Mouse (Mus musculus) intestine, postnatal 0 days (tissue): ENCODE results near the gene Nbas. TPM values are rescaled to one million over a fixed set of nuclear protein-coding genes. Genes with fewer than 3 reads are reported as not detected.

Experiments used
- ATAC-seq: fragments of 200-750 bp; cut with Nextera tagmentation; 2 replicates; pipeline ENCODE4 v1.8.0; 2017; ENCODE audit warnings: mild to moderate bottlenecking, moderate TSS enrichment, moderate library complexity
- H3K27ac ChIP-seq: fragments of 300-500 bp; sonication (generic); 2 replicates; pipeline ENCODE4 v1.5.1; 2014; ENCODE audit warnings: mild to moderate bottlenecking, low read depth, low read length, moderate library complexity
- H3K27me3 ChIP-seq: fragments of 300-500 bp; sonication (generic); replicated peaks from 2 replicates; pipeline ENCODE4 v1.6.1; 2014; ENCODE audit warnings: low read length, mixed read lengths; ENCODE audit not compliant: control insufficient read depth, insufficient read depth
- H3K36me3 ChIP-seq: fragments of 300-500 bp; sonication (generic); 2 replicates; pipeline ENCODE4 v1.6.1; 2014; ENCODE audit warnings: mild to moderate bottlenecking, moderate library complexity; ENCODE audit not compliant: control insufficient read depth, insufficient read depth
- H3K4me1 ChIP-seq: fragments of 300-500 bp; sonication (generic); replicated peaks from 2 replicates; pipeline ENCODE4 v1.6.1; 2014; ENCODE audit warnings: antibody characterized with exemption, low read length, mixed read lengths; ENCODE audit not compliant: control insufficient read depth, insufficient read depth
- H3K4me2 ChIP-seq: fragments of 300-500 bp; sonication (generic); replicated peaks from 2 replicates; pipeline ENCODE4 v1.6.1; 2014; ENCODE audit warnings: low read depth, mild to moderate bottlenecking, moderate library complexity
- H3K4me3 ChIP-seq: fragments of 300-500 bp; sonication (generic); 2 replicates; pipeline ENCODE4 v1.5.1; 2014; ENCODE audit warnings: low read depth, low read length
- H3K9ac ChIP-seq: fragments of 300-500 bp; sonication (generic); 2 replicates; pipeline ENCODE4 v1.6.1; 2014; ENCODE audit warnings: mild to moderate bottlenecking, low read depth, low read length
- H3K9me3 ChIP-seq: fragments of 300-500 bp; sonication (generic); 2 replicates; pipeline ENCODE4 v1.6.1; 2016; ENCODE audit warnings: mixed run types; ENCODE audit not compliant: control insufficient read depth
- CTCF ChIP-seq: sonication (generic); IDR thresholded peaks from 2 replicates; pipeline ENCODE4 v1.5.1; 2016; ENCODE audit warnings: low read depth, mild to moderate bottlenecking, control low read depth, antibody characterized with exemption, moderate library complexity
- WGBS: fragments of 180-500 bp; shearing (Covaris S2); extraction: QIAGEN DNeasy Blood & Tissue Kit; methylation state at CpG from one replicate; pipeline ENCODE4 v1.1.7; 2014; 5-methylcytosine and 5-hydroxymethylcytosine counted together
- polyA plus RNA-seq: library from polyadenylated mRNA; unstranded; fragments of >200 nt; fragmentation: Nextera tagmentation; extraction: Ambion mirVana; gene quantifications from 2 replicates; pipeline ENCODE4 v1.2.1, GENCODE M21; 2015

Gene Nbas
- polyA plus RNA-seq, 1 experiment from 2014 or later, result 13.9 TPM

- 90% methylated on average over 6 of the region's 6 CpGs for WGBS
- H3K27ac ChIP-seq, result no peak overlapping the region
- H3K9ac ChIP-seq, result no peak overlapping the region
- H3K9me3 ChIP-seq, result no peaks in the 10 kb centered on the region
- no peaks in the 10 kb centered on the region for H3K27me3 ChIP-seq
- TF ChIP-seq CTCF, result no peak
- no peaks in the 10 kb centered on the region for H3K4me1 ChIP-seq
- H3K4me3 ChIP-seq, result no peak overlapping the region
- no peak overlapping the region for H3K4me2 ChIP-seq
- no peak for ATAC-seq
- H3K36me3 ChIP-seq, result 0 out of 2 replicates have a peak, but pooled peaks cover 4% of the 10 kb centered on the region
Measured at GRCm38 (mm10) chr12:13462397-13462796, 193.5 kb downstream of the Nbas start.

GRCm38 (mm10) chr12:13465554-13465953, 196.6 kb downstream of the Nbas start:
- ATAC-seq, result no peak

GRCm38 (mm10) chr12:13474881-13475280, 205.9 kb downstream of the Nbas start:
- Histone ChIP-seq H3K36me3 (peaks cover 16% of the 10 kb centered on the region; the same call in 1 of the 2 replicates), H3K4me1 (no peaks in the 10 kb centered on the region), H3K9me3 (no peaks in the 10 kb centered on the region), H3K27ac (no peak overlapping the region), H3K4me3 (no peak overlapping the region), H3K9ac (no peak overlapping the region), H3K27me3 (no peaks in the 10 kb centered on the region), H3K4me2 (no peak overlapping the region)
- no peak for ATAC-seq
- WGBS, result 90% methylated on average over 2 of the region's 2 CpGs
- no peak for TF ChIP-seq CTCF

More at GRCm38 (mm10) chr12:13465554-13465953, 196.6 kb downstream of the Nbas start:
- no peak overlapping the region for H3K4me2 ChIP-seq
- no peak overlapping the region for H3K9ac ChIP-seq
- H3K4me1 ChIP-seq, result no peaks in the 10 kb centered on the region
- TF ChIP-seq CTCF, result no peak
- 0 out of 2 replicates have a peak, but pooled peaks cover 3% of the 10 kb centered on the region for H3K36me3 ChIP-seq
- H3K4me3 ChIP-seq, result no peak overlapping the region
- WGBS, result 90% methylated on average over 2 of the region's 2 CpGs
- no peaks in the 10 kb centered on the region for H3K27me3 ChIP-seq
- H3K9me3 ChIP-seq, result no peaks in the 10 kb centered on the region
- no peak overlapping the region for H3K27ac ChIP-seq

- Histone ChIP-seq H3K27me3 (no peaks in the 10 kb centered on the region), H3K4me1 (no peaks in the 10 kb centered on the region), H3K9me3 (no peaks in the 10 kb centered on the region), H3K36me3 (peaks cover 26% of the 10 kb centered on the region), H3K27ac (no peak overlapping the region), H3K4me2 (no peak overlapping the region), H3K9ac (no peak overlapping the region), H3K4me3 (no peak overlapping the region)
- TF ChIP-seq CTCF, result no peak
- WGBS, result 80% methylated on average over 7 of the region's 7 CpGs
- ATAC-seq, result no peak
Measured at GRCm38 (mm10) chr12:13479163-13479562, 210.2 kb downstream of the Nbas start.

GRCm38 (mm10) chr12:13486278-13486677, 217.3 kb downstream of the Nbas start:
- H3K36me3 ChIP-seq, result peaks cover 17% of the 10 kb centered on the region
- no peaks in the 10 kb centered on the region for H3K9me3 ChIP-seq
- no peak overlapping the region for H3K4me2 ChIP-seq
- 79% methylated on average over 3 of the region's 3 CpGs for WGBS
- H3K27ac ChIP-seq, result no peak overlapping the region
- no peak overlapping the region for H3K4me3 ChIP-seq
- no peaks in the 10 kb centered on the region for H3K27me3 ChIP-seq
- no peak overlapping the region for H3K9ac ChIP-seq
- no peak for ATAC-seq
- H3K4me1 ChIP-seq, result no peaks in the 10 kb centered on the region
- no peak for TF ChIP-seq CTCF

GRCm38 (mm10) chr12:13497211-13497610, 228.3 kb downstream of the Nbas start:
- H3K9ac ChIP-seq, result no peak overlapping the region
- no peak for TF ChIP-seq CTCF
- no peaks in the 10 kb centered on the region for H3K27me3 ChIP-seq
- H3K36me3 ChIP-seq, result 0 out of 2 replicates have a peak, but pooled peaks cover 11% of the 10 kb centered on the region
- no peak for ATAC-seq
- no peak overlapping the region for H3K27ac ChIP-seq
- H3K4me1 ChIP-seq, result no peaks in the 10 kb centered on the region
- no peak overlapping the region for H3K4me2 ChIP-seq
- H3K4me3 ChIP-seq, result no peak overlapping the region
- 94% methylated on average over 6 of the region's 6 CpGs for WGBS
- no peaks in the 10 kb centered on the region for H3K9me3 ChIP-seq
